Mouse (Mus musculus): ENCODE measurements at regions not wholly inside any gene's neighbourhood (a gene's known extent, or its start where the extent isn't known, plus 50 kb on each side); places are given as distances from the start of the nearest gene placed in this dataset.

DNA sequence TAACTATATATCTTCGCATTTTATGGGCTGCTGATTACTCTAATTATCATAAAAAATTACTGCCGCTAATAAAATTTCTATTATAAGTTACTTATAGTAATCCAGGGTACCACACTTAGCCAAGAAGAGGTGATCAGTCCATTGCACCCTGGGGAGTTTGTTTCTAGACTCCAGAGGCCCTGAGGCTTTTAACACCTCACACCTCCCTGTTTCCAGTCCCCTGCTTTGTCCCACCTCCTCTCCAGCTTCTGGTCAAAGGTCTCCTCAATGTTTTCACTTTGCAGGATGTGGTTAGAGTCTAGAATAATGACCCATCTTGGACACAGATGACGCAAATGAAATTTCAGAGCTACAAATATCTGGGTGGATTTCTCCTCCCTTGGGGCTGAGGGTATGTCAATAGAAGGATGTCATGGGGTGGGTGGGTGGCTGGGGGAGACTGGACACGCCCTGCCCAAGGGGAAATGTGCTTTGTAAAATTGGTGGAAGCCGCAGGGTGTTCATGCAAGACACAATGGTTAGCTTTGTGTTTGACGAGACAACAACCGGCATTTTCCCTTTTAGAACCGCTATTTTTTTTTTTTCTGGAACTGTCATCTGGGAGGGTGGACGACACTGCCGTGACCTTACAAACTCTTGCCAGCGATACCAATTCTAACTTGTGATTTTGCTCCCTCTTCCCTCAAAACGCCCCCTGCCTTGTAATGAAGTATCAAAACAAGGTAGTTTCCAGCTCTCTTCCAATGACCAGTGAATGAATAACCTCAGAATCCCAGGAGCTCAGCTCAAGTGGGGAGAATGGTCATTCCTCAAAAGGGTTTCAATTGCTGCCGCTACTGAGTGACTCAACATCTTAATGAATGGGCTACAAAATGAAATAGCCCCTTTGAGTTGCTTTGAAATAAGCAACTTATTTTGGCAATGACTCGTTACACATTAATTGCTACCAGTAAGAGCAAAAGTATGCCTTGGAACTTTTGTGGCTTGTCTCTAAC is 207.0 kb upstream of the Irx3 start:
- no peak for DNase-seq (ENCODE audit: extremely low spot score, low spot score)

DNA sequence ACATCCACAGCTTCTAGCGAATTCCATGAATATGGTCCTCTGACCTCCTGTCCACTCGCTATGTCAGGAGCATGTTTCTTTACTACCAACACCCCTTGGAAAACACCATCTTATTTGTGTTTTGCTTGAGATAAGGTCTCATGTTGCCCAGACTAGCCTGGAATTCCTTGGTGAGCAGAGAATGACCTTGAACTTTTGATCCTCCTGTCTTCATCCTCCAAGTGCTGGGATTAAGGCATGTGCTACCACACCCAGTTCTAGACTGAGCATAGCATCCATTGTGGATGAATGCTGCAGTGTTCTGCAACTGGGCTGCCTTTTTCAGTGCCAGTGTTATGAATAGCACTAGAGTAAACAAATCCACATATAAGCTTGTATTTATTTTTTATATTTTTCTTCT is 203.2 kb upstream of the Irx3 start:
- DNase-seq (ENCODE audit: extremely low spot score, low spot score): no peak

DNA sequence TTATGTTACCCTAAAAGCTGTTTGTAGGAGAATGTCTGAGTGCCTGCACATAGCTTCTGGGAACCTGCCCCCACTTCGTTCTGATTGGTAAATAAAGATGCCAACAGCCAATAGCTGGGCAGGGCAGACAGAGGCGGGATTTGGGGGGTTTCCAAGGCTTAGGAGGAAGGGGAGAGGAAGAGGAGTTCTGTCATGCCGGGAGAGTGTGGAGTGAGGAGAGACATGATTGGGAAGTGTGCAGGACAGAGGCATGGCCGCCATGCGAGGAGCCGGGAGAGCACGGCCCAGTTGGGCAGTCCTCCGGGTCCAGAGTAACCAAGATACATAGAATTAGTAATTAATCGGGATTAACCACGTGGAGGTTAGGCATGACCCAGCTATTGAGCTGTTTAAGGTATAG is 202.7 kb upstream of the Irx3 start:
- no peak for DNase-seq (ENCODE audit: extremely low spot score, low spot score)

DNA sequence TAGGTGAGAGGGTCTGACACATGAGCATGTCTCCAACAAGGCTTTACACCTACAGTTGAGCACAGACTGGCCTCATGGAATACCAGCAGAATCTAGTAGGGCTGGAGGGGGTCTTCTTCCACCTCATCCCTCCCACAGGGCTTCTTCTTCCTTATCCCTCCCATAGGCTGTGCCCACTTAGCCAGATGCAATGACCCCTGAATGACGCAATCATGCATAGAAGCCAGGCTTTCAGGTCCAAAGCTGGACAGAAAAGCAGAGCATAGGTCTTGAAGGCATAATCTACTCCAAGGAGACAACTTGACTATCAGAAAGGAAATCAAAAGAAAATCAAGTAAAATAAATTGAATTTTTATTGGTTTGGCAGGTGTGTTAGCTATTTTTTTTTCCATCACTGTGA is 198.5 kb upstream of the Irx3 start:
- no peak for DNase-seq (ENCODE audit: extremely low spot score, low spot score)

DNA sequence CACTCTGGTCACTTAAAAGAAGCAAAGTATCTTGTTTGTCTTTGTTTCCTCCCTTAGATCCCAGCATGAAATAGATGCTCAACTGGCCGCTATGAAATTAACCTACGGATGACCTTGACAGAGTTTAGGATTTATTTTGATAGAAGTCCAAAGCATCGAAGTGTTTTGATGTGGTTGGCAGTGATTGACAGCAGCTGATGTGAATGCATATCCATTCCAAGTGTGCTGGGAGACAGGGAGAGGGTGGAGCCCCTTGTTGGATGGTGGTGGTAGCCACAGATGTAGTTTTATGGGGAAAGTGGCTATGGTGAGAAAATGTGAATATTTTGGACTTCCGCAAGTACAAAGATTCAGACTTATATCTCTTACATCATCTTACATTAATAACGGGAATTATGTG is 197.8 kb upstream of the Irx3 start:
- DNase-seq (ENCODE audit: extremely low spot score, low spot score): no peak

DNA sequence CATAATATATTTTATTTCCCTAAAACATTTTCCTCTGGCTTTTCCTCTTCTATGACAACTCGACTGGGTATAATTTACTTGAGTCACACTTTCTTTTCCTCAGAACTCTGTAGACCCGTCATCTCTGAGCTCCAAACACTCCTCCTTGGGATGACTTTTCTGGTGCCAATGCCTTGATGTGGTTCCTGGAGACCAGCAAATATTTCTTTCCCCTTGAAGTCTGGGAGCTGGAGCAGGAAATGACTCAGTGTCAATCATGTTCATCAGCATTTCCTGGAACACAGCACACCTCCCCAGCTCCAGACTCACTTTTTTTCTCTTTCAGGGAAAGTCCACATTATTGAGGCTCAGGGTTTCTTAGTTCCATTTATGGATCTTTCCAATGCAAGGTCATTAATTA is 197.3 kb upstream of the Irx3 start:
- no peak for DNase-seq (ENCODE audit: extremely low spot score, low spot score)

DNA sequence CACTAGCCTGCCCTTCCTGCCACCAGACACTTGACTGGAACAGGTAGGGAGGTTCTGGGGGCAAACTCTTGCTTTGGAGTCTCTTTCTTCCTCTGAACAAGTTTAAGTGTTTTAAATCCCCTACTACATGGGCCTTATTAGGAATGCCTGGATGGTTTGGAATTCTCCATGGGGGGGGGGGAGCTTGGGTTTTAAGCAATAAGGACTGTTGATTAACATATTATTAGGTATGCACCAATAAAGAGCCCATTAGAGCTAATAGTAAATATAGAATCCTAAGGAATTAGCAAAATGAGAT is 196.0 kb upstream of the Irx3 start:
- no peak for DNase-seq (ENCODE audit: extremely low spot score, low spot score)

DNA sequence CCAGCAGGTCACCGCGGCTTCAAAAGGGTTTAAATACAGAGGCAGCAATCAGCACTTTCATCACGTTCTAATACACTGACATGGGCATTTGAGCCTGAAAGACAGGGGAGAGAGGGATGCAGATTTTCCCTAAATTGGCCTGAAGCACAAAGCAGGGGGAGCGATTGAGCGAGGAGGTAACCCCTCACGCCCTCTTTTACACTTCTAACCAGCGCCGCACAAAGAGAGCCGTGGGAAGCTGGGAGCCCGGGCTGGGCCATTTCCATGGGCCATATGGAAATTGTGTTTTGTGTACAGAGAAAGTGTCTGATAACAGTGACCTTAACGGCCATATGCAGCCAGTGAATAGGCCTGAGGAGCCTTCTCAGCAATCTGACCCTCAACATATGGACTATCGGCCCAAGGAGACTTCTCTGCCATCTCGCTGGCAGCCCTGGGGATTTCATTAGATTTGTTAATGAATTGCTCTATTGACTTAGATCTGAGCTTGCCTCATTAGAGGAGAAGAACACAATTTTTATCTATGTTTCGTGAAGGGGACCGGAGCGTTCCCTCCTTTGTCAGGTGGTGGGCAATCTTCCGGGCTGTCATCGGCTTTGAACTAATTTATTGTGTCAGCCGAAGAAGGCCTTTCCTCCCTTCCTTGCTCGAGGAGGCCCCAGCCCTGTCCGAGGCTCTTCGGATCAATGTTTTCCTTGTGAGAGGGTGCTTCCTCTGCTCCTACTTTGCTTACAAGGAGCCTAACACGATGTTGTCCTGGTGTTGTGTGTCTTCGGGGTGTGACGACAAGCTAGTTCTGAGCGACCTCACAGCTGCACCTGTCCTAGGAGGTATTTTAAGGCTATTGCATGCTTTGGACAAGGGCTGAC is 195.4 kb upstream of the Irx3 start:
- DNase-seq (ENCODE audit: extremely low spot score, low spot score): peak; percentile 71

DNA sequence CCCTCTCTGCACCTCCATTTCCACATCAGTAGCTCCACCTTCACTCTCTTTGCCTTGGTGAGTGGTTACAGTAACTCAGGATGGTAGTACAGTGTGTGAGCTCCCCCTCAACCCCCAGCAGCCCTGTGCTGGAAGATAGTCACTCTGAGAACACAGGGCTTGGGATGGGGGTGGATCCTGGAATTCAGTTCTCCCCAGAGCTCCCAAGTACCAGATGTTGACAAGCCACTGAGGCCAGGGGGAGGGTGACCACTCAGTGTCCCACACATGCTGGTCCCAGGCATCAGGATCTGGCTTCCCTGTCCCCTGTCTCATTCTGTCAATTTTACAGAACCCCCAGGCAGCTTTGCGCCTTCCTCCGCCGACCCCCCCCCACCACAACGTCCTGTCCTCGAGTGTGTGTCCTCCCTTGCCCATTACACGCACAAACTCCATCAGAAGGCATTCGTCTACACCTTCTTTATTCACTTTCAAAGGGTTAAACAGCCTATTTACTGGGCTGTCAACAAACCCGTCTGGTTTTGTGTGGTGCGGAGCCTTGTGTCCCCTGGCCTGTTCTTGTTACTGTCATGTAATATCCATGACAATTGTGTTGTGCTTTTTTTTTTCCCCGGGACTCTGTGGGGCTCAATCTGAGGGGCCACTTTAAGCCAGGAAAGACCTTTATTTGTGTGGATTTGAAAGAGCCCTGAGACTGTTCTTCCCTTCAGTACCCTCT is 194.6 kb upstream of the Irx3 start:
- peak; percentile 43 for DNase-seq (ENCODE audit: extremely low spot score, low spot score)

DNA sequence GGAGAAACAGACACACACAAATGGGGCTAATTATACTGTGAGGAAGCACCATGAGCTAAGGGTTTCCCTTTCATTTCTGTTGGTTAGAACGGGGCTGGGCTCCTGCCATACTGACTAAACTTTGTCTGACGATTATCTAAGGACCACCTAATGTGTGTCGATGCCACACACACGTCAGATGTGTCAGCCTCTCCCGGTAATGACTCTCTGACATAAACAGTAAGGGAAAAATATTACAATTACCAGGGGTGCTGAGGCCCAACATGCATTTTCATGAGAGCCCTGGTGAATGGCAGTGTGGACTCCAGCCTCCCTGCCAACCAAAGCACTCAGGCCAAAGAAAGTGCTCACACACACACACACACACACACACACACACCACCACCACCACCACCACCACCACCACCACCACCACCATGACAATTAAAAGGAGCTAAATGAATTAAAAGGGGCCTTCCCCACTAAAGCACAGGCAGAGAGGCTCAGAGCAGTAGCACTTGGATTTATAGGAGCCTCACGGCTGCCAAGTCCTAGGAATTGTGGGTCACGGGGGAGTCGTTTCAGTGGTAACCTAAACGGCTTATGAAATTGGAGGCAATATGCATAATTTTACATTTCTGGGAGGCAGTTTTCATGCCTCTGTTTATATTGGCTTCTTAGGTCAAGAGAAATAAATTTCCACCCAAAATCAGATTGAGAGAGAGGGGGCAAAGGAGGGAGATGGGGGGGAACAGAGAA is 193.7 kb upstream of the Irx3 start:
- DNase-seq (ENCODE audit: extremely low spot score, low spot score): no peak

DNA sequence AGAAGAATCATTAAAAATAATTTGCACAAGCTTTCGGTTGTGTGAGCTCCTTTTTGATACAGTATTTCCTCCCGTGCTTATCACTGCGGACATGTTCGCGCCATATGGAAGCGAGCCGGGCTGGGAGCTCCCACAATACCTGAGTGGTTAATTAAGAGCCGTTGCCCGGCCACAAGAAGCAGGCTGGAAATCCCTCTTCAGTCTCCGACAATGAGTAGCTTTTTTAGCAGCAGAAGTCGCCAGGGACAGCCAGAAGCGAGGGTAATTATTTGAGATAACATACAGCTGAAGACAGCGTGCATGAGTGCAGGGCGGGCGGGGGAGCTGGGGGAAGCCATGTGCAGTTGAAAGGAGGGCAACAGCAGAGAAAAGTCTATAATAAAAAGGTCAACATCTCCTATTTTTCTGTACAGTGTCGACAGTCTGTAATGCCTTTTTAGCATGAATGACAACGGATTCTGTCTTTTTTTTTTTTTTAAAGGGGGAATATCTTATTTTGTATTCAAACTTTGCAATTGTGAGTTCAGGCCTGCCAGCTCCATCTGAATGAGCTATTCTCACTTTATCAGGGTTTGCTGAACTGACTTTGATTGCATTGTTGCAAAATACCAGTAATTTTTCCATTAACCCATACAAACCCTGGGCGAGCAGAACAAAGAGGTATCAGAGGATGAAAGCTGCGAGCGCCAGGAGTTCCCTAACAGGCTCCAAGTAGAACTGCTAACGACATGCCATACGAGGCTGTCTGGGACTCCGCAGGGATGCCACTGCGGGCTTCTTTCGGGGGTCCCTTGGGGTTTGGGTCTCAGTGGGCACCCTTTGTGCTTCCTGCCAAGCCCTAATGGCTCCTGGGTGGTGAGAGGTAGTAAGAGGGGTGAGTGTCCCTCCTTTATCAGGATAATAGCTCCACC is 189.9 kb upstream of the Irx3 start:
- DNase-seq (ENCODE audit: extremely low spot score, low spot score): no peak

DNA sequence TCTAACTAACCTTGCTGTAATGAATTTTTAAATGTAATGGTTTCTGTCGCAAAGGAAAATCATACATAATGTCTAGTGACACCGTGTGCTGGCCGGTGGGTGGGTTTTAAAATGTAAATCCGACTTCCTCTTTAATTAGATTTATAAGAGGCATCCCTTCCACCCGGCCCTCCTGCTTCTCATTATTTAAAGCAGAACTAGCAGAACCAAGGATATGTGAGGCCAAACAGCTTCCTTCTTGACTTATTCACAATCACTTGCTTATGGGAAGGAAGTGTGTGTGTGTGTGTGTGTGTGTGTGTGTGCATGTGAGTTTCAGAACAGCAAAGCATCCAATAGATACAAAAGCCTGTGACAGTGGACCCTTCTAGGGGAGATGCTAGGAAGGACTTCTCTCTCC is 189.1 kb upstream of the Irx3 start:
- DNase-seq (ENCODE audit: extremely low spot score, low spot score): no peak

DNA sequence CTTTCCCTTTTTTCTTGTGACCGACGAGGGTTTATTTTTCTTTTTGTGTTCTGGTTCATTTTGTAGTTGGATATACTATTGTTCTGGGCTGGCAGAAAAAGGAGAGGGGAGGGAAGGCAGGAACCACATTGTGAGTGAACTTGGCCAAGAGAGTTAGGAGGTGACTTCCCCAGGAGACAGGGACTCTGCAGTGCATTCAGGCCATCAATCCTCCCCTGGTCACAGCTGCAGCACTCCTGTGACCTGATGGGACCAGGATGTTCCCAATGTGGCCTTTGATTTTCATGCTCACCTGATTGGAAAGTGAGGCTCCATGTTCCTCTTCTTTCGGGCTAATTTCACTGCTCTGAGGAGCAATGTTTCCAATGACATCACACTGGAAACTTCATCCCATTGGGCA is 188.2 kb upstream of the Irx3 start:
- DNase-seq (ENCODE audit: extremely low spot score, low spot score): no peak

DNA sequence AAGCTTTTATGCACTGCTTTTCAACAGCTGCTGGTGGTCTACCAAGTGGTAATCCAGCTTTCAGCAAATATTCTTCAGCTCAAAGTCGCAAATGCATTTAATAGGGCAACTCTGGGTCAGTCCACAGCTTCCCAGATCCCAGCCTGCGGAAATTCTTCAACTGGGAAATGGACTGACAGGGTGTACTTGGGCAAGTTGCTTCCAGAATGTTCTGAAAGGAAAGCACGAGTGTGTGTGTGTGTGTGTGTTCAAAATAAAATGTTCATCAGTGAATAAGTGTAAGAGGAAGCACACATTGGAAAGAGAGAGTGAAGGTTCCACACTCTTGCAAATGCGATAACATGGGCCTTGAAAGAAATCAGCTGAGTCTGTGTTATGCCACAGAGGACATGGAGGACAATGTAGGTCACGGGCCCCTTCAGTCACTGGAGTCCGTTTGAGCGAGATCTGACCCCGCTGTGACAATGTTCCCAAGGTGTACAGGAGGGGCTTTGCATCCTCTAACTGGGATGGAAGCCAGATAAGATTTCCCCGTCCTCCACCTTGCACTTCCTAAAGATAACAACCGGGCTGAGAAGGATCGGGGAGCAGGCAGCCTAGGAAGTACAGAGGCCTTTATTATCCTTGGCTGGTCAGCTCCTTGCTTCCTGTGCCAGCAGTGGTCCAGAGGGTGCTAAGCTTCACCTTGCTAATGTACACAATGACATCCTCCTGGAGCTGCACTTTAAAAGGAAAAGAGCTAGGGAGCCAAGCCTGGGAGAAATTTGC is 187.2 kb upstream of the Irx3 start:
- DNase-seq (ENCODE audit: extremely low spot score, low spot score): no peak

DNA sequence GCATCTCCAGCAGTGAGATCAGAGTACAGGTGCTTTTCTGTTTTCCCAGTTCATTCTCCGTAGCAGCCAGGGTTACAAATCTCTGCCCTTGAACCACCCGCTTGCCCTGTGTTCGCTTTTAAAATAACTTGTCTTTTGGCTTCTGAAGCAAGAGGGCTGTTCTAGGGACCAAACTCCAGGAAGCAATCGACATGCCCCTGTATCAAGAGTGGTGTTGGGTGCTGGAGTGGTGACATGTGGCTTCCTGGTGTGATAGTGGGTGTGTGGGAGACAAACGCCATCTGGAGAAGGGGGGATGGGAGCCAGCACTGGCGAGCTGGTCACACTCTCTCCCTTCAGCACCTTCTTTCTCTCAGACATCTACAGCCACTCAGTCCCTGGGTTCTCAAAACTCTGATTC is 186.0 kb upstream of the Irx3 start:
- no peak for DNase-seq (ENCODE audit: extremely low spot score, low spot score)

DNA sequence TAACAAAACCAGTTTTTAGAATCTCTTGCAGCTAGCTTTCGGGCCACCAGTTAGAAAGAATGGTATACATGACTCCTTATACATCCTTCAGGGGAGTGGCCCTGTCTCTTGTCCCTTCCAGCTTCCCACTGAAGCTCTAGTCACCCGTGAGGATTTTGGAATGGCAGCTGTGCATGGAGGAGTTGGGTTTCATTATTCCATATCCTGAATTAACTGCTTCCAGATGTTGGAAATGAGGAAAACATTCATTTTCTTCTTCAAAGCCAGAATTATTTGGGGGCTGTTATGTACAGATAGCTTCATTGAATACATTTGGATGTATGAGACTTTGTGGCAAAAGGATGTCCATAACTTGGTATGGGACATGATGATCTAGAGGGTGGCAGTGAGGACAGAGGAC is 181.3 kb upstream of the Irx3 start:
- no peak for DNase-seq (ENCODE audit: extremely low spot score, low spot score)

DNA sequence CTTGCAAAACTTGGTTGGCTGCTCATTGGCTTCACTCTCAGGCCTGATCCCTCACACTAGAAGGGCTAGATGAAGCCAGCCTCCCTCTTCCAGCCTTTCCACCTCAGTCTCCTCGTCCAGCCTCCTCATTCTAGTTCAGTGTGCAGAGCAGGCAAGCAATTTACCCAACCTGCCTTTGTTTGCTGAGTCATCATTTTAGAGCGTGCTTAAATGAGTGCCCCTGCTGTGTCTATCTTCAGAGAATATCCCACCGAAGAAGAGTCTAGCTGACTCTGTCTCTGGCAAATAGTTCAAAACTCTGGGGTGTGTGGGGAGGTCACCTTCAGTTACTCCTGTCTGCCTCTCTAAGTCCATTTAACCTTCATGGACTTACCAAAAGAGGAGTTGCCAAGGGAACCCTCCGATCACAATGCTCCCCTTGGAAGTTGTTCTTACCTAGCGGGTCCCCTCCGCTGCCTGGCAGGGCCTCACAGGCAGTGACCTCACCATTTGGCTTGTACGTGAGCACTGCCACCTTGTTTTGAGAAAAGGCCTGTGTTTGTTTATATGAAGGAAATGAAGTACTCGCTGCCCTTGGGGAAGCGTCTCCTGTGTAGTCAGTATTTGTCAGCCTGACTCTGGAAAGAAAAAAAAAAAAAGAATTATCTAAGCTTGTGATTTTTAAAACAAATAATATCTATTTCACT is 175.2 kb upstream of the Irx3 start:
- DNase-seq (ENCODE audit: extremely low spot score, low spot score): no peak

DNA sequence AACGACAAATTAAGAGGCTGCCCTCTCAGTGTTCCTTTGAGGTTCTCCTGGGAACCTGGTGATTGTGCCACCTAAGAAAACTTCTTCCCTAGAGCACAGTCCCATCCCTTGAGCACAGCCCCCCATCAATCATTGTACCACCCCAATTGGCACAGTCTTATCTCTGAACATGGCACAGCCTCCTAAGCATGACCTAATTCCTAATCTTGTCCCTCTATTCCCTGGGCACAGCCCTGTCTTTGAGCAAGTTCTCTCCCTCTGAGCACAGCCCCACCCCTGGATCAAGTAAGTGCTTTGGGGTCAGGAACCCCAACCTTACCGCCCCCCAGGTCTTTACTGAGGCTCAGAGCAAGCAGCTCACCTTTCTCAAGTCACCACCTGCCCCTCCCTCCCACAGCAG is 173.6 kb upstream of the Irx3 start:
- DNase-seq (ENCODE audit: extremely low spot score, low spot score): no peak

DNA sequence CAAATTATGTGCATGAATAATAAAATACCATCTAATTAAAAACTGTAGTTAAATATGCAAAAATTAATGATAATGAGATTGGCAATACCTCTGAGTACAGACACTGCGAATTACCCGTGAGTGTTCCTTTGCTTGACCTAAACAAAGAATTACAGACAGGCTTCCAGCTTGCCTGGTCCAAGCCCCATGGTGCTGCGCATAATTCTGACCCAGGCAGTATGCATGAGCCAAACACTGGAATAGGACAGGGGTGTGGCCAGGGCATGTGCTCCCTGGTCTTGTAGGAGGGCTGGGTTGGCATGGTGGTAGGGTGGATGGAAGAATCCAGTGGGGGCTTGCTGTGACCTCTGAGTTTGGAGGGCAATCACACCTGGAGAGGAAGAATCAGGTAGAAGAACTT is 172.8 kb upstream of the Irx3 start:
- no peak for DNase-seq (ENCODE audit: extremely low spot score, low spot score)

Data from neural tube, embryonic 10.5 days (tissue).